Mouse (Mus musculus): Measurements from ENCODE around the gene Hoxa7. TPM values are rescaled to one million over a fixed set of nuclear protein-coding genes. Genes with fewer than 3 reads are reported as not detected.

Hoxa7 gene
- 8.0 and 10.8 TPM in 2 replicates for polyA plus RNA-seq (2012; rRNA removed)

DNA sequence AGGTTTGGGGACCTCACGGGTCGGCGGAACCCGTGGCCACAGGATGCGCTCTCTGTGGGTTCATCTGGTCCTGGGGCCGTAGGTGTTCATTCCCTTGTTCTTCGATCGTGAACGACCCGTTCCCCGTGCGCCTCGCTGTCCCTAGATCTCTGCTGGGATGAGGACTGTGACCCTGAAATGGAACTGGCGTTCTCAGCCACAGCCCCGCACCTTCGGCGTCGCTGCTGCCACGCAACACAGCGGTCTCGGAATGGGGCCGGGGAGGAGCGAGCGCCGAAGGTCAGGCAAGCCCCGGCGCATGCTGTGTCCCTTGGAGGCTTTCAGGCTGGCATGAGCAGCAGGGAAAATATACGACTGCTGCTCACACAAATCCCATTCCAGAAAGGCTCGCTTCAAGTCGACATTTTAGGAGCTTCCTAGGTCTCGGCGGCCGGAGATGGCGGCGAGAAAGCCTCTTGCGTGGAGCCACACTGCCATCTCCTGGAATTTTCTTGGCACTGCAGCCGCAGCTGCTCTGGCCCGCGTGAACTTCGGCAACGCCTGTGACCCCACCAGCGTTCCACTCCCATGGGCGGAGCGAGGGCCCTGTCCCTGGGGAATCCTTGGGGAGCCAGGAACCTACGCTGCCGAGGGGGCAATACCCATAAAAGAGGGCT, at the start of gene Hoxa7:
TSS of gene Hoxa7 (minus strand) at position 518 of the 656 bp plus-strand sequence.

DNA sequence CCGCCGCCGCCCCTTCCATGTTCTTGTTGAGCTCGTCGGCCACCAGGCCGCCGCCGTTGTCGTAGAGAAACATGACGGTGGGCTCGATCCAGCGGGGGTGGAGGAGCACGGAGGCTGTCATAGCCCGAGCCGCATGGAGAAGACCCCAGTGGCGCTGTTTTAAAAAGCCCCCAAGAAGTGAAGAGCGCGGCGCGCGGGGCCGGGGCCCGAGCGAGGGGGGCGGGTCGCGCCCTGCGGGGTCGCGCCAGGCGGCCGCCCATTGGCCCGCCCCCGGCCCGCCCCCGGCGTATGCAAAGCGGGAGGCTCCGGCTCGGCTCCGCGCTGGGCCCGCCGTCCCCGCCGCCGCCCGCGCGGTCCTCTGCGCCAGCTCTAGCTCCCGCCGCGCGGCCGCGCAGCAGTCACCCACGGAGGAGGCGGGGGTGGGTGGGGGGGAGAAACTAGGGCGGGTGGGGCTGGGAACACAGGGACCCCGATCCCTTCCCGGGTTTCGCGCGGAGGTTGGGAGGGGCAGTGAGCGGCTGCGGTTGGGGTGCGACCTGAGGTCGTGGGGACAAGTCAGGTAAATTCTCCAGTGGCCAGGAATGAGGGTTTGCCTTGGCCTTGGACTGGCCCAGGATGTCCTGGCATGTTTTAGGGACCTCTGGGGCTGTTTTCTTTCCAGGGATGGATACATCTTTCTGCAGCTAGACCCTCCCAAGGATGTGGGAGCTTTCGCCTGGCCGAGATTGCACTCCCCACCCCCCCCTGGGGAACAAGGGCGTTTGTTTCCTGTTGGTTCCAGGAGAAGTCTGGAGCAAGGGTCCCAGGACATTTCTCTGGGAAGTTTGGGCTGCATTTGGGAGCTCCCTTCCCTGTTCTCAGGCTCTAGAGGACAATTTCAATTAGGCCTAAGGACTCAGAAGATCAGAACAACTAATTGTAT, 39.3 kb upstream of the Hoxa7 start, which contains the start of gene Hoxa13:
TSS of gene Hoxa13 (minus strand) at position 227 of the 922 bp plus-strand sequence.

DNA sequence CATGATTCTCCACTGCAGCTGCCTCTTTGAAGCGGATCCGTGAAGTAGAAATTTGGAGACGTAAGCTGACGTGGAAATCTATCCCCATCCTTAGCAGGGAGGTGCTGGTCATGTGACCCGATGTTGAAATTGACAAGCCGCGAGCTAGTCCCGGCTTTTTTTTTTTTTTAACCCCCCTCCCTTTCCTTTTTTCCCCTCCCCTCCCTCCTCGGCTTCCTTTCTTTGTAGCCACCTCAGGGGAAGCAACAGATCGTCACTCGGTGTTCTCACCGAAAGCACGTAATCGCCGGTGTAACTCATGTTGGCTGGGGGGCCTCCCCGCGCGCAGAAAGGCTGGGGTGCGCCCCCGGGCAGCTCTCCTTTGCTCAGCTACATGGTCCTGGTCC, 24.1 kb upstream of the Hoxa7 start, which contains the start of gene Hoxa11:
TSS of gene Hoxa11 (minus strand) at position 54 of the 386 bp plus-strand sequence.

DNA sequence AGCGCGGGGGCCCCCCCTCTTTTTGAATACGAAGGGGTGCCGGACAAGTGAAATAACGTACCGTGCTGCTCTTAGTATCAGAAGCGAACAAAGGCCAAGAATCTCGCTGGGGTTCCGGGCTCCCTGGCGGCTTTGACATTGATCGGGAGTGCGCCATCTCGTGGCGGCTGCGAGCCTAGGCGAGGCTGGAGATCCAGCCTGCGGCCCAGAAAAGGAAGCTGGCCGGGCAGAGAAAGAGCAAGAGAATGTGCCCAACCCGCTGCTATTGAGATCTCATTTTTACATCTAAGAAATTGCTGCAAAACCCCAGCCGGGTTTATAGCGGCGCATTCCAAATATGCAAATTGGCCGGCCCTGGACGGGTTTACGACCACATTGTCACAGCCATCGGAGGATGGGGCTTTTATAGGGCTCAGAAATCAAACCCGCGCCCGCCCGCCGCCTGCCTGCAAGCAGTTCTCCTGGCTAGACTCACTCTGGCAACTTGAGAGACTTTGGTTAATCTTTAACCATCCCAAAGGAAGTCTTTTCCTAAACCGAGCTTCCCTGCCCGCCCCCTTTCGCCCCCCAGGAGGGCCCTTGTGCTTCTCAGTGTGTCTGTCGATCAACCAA, 18.8 kb upstream of the Hoxa7 start, which contains the start of gene Hoxa10:
TSS of gene Hoxa10 (minus strand) at position 466 of the 612 bp plus-strand sequence.

DNA sequence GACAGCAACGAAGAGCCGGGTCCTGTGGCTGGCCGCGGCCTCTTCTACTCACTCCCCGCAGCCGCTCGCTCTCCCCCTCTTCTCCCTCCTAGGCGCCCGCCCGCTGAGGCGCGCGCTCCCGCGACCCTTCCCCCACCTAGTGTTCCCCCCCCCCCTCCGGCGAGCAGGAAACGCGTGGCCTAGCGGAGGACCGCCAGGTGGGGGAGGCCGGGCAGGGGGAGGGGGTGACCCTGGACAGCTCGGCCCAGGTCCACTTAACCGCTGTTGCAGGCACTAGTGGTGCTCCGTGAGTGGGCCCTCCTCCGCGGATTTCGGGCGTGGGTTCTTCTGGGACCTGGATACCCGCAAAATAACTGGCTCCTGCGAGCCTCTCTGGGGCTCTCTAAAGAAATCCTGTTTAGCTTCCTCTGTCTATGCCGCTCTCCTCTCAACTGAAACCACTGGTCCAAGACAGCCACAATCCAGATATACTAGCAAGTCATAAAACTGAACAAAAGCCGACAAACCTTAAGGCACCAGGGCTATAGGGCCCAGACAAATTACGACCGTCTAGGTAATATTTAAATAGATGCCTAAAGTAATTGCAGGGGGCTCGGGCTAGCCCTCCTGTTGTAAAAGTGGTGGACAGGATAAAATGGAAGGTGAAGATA, 9.0 kb upstream of the Hoxa7 start, which contains the start of gene Hoxa9:
TSS of gene Hoxa9 (minus strand) at position 574 of the 650 bp plus-strand sequence.

DNA sequence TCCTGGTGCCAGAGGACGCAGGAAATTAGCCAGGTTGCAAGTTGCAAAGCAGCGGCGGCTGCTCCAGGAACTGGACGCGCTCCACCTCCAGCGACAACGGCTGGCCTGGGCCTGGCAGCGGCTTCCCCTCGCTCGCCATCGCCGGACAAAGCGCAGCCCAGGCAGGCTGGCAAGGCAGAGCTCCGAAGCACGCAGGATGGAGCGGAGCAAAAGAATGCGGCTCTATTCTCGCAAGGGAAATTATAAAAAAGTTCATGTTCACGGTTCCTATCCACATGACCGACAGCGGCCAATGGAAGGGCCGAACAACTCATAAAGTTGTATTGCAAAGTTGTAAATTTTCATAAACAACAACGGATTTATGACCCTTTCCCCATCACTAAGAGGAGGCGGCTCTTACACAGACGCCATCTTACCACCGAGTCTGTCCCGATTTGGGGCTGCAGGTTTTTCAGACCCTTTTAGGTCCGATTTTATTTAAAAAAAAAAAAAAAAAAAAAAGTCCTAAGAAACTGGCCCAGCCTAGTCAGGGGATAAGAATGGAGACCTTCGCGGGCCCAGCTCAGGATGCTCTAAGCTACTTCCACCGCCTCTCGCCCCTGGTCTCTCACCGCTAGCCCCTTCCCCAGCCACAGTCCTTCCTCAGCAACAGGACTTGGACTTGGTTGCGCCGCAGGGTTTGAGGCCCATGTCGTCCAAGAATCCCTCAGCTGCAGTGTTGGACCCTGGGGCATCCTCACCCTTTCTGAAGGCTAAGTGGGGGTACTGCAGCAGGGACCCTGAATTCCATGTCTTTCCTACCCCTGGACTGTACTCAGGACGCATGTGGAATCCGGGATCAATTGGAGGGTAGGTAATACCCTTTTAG, 8.3 kb downstream of the Hoxa7 start, which contains the start of the genes Hoxa3 and Gm28308:
TSS of gene Hoxa3 (minus strand) at position 218 of the 868 bp plus-strand sequence.
TSS of gene Gm28308 (minus strand) at position 221 of the 868 bp plus-strand sequence.

DNA sequence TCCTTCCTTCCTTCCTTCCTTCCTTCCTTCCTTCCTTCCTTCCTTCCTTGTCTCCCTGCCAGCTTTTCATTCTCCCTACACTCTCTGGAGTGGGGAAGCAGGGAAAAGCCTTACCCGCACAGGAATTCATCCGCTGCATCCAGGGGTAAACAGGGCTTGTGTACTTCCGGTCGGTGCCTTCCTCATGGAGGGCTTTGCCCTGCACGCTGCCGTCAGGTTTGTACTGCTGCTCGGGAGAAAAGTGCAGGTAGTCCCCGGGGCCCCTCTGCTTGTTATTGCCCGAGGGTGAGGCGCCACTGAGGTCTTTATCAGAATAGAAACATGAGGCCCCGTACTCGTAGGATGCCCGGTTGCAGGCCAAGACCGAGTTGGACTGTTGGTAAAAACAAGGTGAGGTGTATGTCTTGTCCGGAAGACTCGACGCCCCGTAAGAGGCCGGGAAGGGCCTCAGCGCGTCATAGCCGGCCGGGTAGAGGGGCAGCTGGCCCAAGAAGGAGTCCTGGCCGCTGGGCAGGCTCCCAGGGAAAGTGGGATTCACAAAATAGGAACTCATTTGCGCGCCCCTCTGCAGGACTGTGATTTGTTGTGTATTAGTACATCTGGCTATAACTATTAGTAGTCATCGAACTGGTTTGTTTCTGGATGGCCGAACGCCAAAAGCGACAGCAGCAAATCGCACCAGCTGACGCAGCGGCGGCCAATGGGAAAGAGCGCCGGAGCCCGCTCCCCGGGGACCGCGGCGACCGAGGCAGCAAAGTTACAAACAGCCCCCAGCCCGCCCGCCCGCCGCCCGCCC, 13.4 kb downstream of the Hoxa7 start, which contains the start of gene Hoxa6:
TSS of gene Hoxa6 (minus strand) at position 651 of the 796 bp plus-strand sequence.

DNA sequence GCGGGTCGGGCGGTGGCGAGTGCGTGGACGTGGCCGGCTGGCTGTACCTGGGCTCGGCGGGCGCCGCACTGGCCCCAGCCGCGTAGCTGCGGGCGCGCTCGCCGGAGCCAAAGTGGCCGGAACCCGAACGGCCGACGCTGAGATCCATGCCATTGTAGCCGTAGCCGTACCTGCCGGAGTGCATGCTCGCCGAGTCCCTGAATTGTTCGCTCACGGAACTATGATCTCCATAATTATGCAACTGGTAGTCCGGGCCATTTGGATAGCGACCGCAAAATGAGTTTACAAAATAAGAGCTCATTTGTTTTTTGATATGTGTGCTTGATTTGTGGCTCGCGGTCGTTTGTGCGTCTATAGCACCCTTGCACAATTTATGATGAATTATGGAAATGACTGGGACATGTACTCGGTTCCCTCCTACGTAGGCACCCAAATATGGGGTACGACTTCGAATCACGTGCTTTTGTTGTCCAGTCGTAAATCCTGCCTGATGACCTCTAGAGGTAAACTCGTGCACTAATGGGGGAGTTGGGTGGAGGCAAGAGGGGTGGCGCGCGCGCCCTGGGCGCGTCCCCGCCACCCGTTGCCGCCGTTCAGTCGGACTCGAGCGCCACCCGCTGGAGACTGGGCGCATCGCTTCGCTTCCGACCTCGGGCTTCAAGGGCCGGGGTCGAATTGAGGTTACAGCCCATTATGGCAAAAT, 17.5 kb downstream of the Hoxa7 start, which contains the start of gene Hoxa5:
TSS of gene Hoxa5 (minus strand) at position 538 of the 703 bp plus-strand sequence.

DNA sequence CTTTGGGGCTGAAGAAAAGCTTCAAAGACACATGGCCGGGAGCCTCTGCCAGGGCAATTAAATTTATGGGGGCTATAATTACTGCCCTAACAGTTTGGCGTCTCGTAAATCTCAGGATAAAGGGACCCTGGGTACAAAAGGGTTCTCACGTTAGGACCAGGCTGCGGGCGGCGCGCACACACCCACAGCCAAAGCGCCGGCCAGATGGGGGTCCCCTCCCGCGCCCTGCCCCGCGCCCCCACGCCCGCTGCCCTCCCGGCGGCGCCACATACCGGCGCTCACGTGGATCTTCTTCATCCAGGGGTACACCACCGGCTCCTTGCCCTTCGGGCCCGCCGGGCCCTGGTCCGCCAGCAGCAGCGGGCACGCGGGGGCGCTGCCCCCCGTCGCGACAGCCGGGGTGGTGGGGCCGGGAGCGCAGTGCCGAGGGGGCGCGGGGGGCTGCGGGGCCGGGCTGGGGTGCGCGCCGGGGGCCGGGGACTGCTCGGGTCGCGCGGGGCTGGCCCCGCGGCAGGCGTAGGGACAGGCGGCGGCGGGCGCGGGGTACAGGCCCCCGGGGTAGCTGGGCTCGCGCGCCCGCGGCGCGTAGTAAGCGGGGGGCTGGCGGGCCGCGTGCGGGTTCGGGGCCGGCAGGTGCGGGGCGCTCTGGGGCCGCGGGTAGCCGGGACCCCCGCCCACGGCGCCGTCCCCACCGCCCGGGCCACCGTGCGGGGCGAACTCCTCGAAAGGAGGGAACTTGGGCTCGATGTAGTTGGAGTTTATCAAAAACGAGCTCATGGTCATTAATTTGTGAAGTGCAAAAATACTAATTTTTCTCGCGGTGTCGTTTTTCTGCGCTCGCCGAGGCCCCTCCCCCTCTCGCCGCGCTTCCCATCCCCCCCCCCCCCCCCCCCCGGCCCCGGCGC, 30.5 kb downstream of the Hoxa7 start, which contains the start of gene Hoxa4:
TSS of gene Hoxa4 (minus strand) at position 848 of the 905 bp plus-strand sequence.

DNA sequence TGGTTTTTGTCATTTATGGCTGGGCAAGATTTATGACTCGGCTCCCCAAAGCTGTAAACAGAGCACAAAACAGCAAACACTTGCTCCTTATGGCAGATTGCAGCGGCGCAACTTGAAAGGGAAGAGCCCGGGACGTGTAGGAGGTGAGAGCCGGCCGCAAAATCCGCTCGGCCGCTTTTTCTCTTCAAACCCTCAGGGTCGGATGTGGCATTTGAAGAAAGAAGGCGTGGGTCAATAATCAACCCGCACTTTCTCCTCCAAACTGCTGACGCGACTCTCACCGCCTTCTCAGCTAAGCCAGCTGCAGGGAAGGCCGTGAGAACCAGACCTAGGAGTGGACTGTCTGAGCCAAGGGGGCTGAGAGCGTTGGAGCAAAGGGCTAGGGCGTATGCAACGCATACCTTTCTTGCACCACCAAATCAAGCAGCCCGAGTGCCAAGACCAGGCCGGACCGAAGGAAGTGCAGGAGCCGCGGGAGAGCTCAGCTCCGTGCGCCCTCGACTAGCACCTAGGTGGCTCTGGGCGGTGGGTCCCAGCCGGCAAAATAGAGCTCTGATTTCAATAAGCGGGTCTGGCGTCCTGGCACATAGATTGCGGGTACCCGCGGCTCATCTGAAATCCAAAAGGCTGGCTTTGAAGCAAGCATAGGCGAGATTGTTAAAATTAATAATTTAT, 44.5 kb downstream of the Hoxa7 start, which contains the start of gene 5730596B20Rik:
TSS of gene 5730596B20Rik (plus strand) at position 438 of the 675 bp plus-strand sequence.

DNA sequence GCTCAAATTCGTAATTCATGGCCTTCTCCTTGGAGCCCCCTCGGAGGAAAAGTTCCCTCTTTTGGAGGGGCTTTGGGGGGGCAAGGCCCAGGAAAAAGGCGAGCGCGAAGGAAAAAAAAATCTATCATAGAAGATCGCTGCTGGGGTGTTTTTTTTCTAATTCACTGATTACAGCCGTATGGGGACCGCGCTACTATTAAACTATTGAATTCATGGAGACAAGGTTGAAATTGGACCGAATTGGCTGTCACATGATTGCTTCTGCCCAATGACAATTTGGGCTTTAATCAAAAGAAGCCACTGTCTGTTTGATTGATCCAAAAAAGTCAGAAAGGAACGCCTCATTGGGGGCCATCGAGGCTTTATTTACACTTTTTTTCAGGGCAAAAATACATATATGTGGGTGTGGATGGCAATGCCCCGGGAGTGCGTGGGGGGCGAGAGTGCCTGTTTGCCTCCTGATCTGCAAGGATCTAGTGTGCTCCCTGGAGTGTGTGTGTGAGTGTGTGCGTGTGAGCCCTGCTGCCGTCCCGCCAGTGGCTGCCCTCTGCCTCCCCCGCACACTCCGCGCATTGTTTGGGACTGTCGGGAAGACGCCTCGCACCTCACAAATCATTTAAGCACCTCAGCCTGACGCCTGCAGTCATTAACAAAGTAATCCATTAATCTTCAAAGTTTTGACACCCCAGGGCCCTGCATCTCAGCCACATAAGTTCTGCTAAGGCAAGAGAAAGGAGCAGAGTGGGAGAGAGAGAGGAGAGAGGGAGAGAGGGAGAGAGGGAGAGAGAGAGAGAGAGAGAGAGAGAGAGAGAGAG, 56.8 kb downstream of the Hoxa7 start, which contains the start of gene Hoxa2:
TSS of gene Hoxa2 (minus strand) at position 206 of the 815 bp plus-strand sequence.

Other genes starting within 250 kb of the Hoxa7 start
- 2.7 and 4.4 TPM in 2 replicates for gene Skap2, start 209.3 kb downstream of the Hoxa7 start, polyA plus RNA-seq (2012; rRNA removed)
- 0.35 and 0.45 TPM in 2 replicates for gene Hoxa1, start 63.5 kb downstream of the Hoxa7 start, polyA plus RNA-seq (2012; rRNA removed)
- 1.7 and 1.8 TPM in 2 replicates for gene Hoxa2, start 57.0 kb downstream of the Hoxa7 start, polyA plus RNA-seq (2012; rRNA removed)
- gene 5730596B20Rik, start 44.4 kb downstream of the Hoxa7 start, polyA plus RNA-seq (2012; rRNA removed), result 0.05 TPM in 1 of 2 replicates, not detected in the other
- 1.6 and 2.2 TPM in 2 replicates for gene Hoxa4, start 30.1 kb downstream of the Hoxa7 start, polyA plus RNA-seq (2012; rRNA removed)
- 17.8 and 22.4 TPM in 2 replicates for gene Hoxa5, start 17.3 kb downstream of the Hoxa7 start, polyA plus RNA-seq (2012; rRNA removed)
- 7.2 and 7.6 TPM in 2 replicates for gene Hoxa6, start 13.1 kb downstream of the Hoxa7 start, polyA plus RNA-seq (2012; rRNA removed)
- 9.8 and 12.6 TPM in 2 replicates for gene Hoxa3, start 8.5 kb downstream of the Hoxa7 start, polyA plus RNA-seq (2012; rRNA removed)
- gene Gm28308, start 8.5 kb downstream of the Hoxa7 start, polyA plus RNA-seq (2012; rRNA removed), result 7.2 and 8.5 TPM in 2 replicates
- 43.7 and 45.9 TPM in 2 replicates for gene Hoxa9, start 9.2 kb upstream of the Hoxa7 start, polyA plus RNA-seq (2012; rRNA removed)
- gene Hoxa10, start 19.0 kb upstream of the Hoxa7 start, polyA plus RNA-seq (2012; rRNA removed), result 14.6 and 23.1 TPM in 2 replicates
- 5.8 and 5.9 TPM in 2 replicates for gene Hoxa11, start 24.0 kb upstream of the Hoxa7 start, polyA plus RNA-seq (2012; rRNA removed)
- gene Hoxa13, start 39.0 kb upstream of the Hoxa7 start, polyA plus RNA-seq (2012; rRNA removed), result not detected in 2 replicates
- gene Evx1, start 91.6 kb upstream of the Hoxa7 start, polyA plus RNA-seq (2012; rRNA removed), result 2.6 and 3.1 TPM in 2 replicates